Mouse (Mus musculus): ENCODE measurements around the gene Tnfrsf8.

GRCm38 (mm10) chr4:145229524-145230163, 85.3 kb downstream of the Tnfrsf8 start:
- TF ChIP-seq EP300 (IDR thresholded peaks at IDR 0.05; ENCODE audit: insufficient read depth, low read depth, low read length) (no peak), CTCF (IDR thresholded peaks at IDR 0.05) (no peak), POLR2A (IDR thresholded peaks at IDR 0.05; ENCODE audit: insufficient read depth, low read depth, low read length) (0 out of 2 replicates have a peak, but pooled peaks have one; percentile 14)

Measured in heart, adult 2 months (tissue).